Mouse (Mus musculus) frontal cortex, adult 2 months (tissue): ENCODE results near the gene Soat1. TPM values are rescaled to one million over a fixed set of nuclear protein-coding genes. Genes with fewer than 3 reads are reported as not detected.
"Not testable (repeated sequence)": the region's sequence is repeated elsewhere in the genome, so short reads cannot be mapped to it uniquely, and the experiment has no call there.

ENCODE experiments used
- DNase-seq, 2 experiments: peaks; one replicate each; pipeline ENCODE4 v3.0.0; 2022; ENCODE audit warnings: low spot score in 1 of 2; ENCODE audit errors: extremely low spot score in 1 of 2
- polyA plus RNA-seq: library from polyadenylated mRNA; depleted of rRNA; stranded (reverse); fragments of >200 nt; gene quantifications from 2 replicates; pipeline ENCODE4 v1.2.3, GENCODE M21; 2012; rRNA removed

Soat1 gene
- polyA plus RNA-seq, 1 experiment = 23.5 TPM

DNA sequence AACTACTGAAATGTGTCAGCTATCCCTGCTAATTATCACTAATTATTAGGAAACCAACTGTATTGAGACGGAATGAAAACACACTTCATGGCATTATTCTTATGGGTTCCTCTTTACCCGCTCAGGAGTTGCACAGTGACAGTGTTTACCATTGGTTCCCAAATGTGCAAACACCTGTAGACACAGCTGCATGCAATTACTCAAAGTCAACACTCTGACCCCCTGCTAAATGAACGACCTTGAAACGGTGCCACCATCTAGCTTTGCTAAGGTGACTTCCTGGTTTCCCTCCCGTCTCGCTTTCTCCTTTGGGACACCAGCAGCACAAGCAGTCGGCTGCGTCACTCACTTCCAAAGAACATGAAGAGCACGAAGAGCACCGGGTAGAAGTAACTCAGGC, 41.6 kb downstream of the Soat1 start:
- DNase-seq = no peak

DNA sequence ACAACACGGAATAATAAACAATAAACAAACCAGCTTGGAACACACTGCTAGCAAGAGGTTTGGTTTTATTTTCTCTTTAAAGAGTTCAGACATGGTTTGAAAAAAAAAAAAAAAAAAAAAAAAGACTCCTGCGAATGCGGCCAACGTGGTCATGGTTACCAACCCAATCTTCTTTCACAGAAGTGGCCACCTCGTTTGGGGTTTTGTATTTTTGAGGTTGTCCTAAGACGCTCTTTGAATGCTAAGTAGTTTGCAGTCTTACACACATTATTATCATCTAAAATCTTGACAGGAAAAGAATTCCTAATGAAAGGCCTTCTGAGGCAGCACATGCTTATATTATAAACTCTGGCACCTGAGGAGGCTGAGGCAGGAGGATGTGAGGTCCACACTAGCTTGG, 45.7 kb downstream of the Soat1 start:
- no peak for DNase-seq

DNA sequence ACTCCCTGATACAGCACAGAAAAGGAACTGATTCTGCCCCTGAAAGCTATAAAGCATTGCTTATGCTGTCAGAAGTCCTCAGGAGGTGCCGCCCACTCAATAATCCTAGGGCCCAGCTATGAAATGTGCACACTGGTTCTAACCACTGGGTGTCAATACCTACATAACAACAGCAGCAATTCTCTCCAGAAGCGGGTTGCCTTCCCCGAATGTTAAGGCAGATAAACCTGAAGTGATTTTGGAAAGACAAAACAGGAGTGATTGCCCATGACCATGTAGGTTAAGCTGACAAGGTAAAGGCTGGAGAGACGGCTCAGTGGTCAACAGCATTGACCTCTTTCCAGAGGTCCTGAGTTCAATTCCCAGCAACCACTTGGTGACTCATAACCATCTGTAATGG, 48.4 kb downstream of the Soat1 start:
- no peak for DNase-seq

DNA sequence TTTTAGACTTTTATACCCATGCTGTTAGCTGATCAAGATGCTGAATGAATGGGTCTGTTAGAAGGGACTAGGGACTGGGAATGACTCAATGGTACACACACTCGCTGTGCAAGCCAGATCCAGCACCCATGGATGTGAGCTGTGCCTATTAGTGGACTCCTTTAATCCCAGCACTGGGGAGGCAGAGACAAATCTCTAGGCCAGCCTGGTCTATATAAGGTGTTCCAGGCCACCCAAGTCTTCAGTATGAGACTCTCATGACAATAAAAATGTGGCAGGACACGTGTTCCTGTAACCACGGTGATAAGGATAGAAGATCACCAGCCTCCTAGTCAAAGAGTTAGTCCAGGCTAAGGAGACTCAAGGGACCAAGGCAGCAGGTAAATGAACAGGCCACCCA, 50.1 kb downstream of the Soat1 start:
- DNase-seq = no peak

DNA sequence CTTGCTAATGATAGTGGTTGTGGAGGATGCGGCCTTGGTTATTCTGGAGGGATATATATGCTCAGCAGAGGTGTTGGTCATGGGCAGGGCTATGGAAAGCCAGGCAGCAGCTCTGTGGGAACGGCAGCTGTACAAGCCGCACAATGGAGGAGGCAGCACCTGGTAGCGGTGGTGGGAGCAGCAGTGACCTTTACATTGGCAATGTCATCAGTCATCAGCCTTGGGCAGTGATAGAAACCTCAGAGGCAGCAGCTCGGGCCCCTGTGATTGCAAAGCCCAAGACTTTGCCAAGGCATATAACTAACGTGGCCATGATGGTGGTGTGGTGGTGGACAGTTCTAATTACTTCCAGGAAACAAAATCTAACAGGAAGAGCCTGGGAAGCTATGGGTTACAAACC, 50.6 kb downstream of the Soat1 start:
- DNase-seq = no peak

DNA sequence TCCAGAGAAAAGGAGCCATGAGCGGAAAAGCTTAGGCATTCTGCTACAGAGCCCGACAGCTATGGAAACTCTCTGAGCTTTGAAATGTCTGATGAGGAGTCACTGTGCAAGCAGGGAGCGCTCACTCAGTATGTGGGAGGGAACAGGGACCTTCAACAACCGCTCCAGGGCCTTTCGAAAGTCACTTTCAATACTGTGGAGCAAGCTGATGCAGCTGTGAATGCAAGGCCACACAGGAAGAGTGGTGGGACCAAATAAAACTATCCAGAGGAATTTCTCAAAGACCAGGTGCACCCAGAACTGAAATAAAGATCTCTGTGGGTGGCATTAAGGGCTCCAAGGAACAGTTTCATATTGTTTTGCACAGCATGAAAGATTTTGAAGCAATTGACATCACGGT, 51.3 kb downstream of the Soat1 start:
- DNase-seq = no peak

DNA sequence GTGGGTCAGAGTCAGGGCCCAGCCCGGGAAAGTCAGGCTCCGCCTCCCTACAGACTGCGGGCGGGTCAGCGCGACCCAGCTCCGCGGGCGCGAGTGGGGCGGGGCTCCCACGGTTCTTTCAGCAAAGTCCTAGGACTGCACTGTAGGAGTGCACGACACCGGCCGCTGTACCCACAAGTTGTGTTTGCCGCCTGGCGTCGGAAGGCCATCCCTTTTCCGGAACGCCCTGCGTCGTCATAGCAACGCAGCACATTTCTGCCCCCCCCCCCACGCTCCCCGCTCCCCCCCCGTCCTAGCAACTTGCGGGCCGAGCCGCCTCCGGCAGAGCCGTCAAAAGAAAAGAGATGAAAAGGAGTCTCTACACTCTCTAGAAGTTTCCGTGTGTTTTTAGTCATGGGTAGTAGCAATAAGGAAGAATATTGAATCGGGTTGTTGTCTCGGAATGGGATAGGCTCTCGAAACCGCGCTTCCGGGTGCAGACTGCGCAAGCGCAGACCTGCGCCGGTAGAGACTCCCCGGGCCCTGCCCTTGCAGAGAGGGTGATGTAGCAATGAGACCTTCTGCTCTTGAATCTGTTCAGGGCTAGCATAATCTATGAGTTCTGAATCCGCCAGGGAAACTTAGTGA, 53.3 kb downstream of the Soat1 start, which contains the start of gene Axdnd1:
Gene Axdnd1, minus strand, starts transcription at position 489 of the 627 bp plus-strand sequence.
- peak; percentile 65 to 89 for DNase-seq

DNA sequence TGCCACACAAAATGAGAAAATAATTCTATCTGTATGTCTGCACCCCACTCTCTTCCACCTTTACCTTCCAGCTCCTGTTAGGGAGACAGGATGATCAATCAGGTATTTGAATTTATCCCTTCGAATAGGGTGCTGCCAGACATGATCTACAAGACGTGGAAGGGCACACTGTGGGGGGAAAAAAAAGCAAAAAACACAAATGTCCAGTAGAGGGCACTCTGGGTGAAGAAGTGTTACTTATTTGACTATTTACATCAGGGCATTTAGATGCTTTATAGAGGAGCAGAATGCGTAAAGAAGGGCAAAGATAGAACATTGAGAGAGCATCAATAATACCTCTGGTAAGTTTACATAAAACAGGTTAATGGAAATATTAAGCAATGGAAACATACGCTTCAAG, 56.0 kb downstream of the Soat1 start:
- peak in 1 of 2 experiments; percentile 75 for DNase-seq

DNA sequence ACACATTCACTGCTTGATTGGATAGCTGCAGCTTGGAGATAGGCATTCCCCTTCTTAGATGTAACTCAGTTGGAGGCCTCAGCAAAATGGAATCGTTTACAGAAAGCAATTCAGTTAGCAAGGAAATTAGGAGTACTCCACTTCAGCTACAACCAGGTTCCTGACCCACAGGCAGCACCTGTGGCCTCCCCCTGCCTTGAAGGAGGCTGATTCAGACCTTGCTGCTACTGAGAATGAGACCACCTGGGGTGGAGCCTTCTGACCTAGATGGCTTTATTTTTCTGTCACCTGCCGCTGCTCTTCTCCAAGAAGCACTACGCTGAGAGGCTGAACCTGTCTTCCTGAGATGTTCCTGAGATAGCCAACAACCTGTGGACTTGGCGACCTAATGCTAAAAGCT, 65.6 kb downstream of the Soat1 start:
- no peak for DNase-seq

DNA sequence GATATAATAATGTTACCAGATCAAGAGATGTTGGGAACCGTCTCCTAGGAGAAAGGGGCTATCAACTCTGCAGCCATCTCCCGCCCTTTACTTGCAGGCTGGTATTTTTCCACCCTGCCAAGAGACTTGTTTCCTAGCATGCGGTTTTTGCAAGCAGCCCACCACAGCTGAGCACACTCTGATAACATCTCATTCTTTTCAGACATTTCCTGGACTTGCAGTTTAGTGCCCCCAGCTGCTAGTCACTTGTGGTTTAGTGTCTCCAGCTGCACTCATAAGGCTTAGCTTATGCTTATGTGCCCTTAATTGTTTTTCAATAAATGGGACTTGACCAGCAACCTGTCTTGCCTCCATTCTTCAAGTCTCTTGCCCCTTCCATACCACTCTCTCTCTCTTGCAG, 66.1 kb downstream of the Soat1 start:
- DNase-seq = no peak

DNA sequence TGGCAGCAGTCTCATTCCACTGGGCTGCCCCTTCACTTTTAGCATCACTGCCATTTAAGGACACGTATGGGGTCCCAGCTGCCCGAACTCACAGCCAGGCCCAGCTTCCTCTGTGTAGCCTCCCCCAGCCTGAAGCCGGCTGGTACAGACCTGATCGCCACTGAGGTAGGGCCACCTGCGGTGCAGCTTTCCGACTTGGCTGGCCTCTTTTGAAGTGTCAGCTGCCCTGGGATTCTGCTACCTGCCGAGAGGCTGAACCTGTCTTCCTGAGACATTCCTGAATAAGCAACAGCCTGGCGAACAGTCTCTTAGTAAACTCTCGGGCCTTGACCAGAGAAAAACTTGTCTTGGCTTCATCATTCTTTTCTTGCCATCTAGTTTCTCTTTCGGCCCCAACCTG, 70.9 kb downstream of the Soat1 start:
- DNase-seq = no peak

DNA sequence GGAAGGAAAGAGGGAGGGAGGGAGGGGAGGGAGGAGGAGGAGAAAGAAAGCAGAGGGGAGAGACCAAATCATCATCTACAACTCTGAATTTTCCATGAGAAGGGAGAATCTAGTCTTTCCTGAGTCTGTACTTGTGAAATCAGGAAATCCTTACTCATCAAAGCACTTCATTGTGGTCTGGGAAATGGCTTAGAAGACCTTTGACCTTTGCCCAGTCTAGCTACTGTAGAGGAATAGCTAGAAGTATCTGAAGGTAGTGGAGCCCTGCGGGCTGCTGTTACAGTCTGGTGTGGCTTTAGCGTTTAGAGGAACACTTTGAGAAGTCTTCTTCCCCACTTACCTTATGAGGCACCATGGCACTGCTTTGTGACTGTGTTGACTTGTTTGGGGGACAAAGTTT, 71.6 kb downstream of the Soat1 start:
- DNase-seq = no peak

DNA sequence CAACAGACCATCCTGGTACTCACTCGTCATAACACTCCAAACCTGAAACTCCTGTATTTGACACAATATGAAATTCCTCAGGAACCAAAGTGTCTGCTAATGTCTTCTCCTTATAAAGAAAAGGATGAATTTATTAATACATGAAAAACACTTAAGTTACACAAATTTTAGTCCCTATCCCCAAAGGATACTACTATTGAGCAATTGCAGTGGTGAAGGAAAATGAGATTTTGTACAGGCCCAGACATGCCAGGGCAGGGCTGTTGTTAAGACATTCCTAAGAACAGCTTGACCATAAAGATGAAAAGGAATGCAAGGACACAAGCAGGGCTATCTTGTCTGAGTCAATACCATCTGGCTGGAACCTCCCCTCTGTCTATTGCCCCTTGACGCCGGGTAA, 74.0 kb downstream of the Soat1 start:
- DNase-seq = not testable (repeated sequence)

DNA sequence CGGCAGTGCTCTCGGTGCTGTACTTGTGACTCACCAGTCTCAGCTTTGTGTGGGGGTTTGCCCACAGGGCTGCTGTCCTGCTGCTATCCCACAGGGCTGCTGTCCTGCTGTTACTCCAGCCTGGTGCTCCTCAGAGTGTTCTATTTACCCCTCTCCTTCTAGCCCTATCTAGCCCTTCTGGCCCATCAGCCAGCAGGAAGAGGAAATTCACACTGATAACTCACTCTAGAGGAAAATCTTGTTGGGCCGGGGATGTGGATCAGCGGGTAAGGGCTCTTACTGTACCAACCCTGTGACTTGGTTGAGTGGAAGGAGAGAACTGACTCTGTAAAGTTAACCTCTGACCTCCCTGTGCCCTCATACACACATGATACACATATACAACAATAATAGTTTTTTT, 81.0 kb downstream of the Soat1 start:
- no peak for DNase-seq

DNA sequence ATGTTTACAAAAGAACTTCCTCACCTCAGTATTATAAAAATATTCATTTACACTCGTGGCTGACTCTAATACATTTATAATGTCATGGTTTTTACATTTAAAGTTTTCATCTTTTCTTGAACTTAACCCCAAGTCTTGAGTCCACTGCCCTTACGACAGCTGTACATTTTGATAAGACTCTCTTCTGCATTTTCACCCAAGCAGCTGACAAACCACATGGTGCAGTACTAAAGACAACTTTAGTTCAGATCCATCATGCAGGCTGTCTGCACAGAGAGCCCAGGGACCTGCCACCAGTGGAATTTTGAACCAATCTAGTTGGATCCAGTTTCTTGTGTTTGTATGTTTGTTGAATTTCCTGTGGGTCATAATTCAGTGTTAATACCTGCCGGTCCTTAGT, 87.3 kb downstream of the Soat1 start:
- no peak for DNase-seq

DNA sequence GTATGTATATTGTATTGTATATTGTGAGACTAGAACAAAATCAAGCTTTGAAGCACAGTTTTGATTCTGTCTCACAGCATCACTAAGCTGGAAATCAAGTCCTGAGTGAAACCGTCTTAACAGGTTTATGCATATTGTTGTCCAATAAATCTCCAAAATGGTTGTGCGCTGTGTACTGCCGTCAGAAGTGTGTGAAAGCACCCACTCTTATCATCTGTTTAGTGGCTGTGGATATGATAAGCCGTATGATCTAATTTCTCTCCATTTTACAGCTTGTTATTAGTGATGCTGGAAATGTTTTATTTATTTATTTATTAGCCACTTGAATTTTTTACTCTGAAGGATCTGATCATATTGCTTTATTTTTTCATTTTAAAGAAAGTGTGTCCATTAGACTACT, 87.9 kb downstream of the Soat1 start:
- no peak for DNase-seq

DNA sequence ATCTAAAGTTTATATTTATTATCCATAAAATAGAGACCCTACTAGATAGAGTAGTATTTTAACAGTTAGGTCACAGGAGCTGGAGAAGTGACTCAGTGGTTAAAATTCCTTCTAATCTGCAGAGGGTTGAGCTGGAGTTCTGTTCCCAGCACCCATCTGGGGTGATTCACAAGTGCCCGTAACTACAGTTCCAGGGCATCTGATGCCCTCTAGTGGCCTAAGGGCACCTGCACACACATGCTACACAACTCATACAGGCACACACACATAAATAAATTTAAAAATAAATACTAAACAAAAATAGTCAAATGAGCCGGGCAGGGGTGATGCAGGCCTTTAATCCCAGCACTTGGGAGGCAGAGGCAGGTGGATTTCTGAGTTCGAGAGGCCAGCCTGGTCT, 92.9 kb downstream of the Soat1 start:
- no peak for DNase-seq

Other genes starting within 250 kb of the Soat1 start
- gene Tdrd5, start 170.7 kb downstream of the Soat1 start, polyA plus RNA-seq = 0.98 and 1.1 TPM in 2 replicates
- 0.21 and 0.26 TPM in 2 replicates for gene Nphs2, start 163.6 kb downstream of the Soat1 start, polyA plus RNA-seq
- gene Gm2000, start 108.3 kb downstream of the Soat1 start, polyA plus RNA-seq = 47.2 and 49.4 TPM in 2 replicates
- gene Axdnd1, start 53.2 kb downstream of the Soat1 start, polyA plus RNA-seq = 0.71 and 0.84 TPM in 2 replicates
- 5.1 and 8.1 TPM in 2 replicates for gene Gm10031, start 49.7 kb upstream of the Soat1 start, polyA plus RNA-seq
- 33.4 and 34.1 TPM in 2 replicates for gene Abl2, start 84.5 kb upstream of the Soat1 start, polyA plus RNA-seq
- gene Tor3a, start 200.0 kb upstream of the Soat1 start, polyA plus RNA-seq = 6.2 and 6.6 TPM in 2 replicates
- 43.9 and 44.5 TPM in 2 replicates for gene Fam20b, start 244.8 kb upstream of the Soat1 start, polyA plus RNA-seq